Mouse (Mus musculus) hindbrain, embryonic 16.5 days (tissue): ENCODE data around the gene Ndufaf2. TPM values are rescaled to one million over a fixed set of nuclear protein-coding genes. Genes with fewer than 3 reads are reported as not detected.
A peak's percentile ranks its signal among the peaks of the same experiment; 100 is the strongest.

ENCODE experiments used
- ATAC-seq: fragments of 200-750 bp; cut with Nextera tagmentation; 2 replicates; pipeline ENCODE4 v1.8.0; 2017; ENCODE audit warnings: moderate TSS enrichment, moderate library complexity
- H3K27ac ChIP-seq: fragments of 300-500 bp; sonication (generic); 2 replicates; pipeline ENCODE4 v1.5.1; 2014; ENCODE audit warnings: low read depth, mild to moderate bottlenecking, control low read depth, low read length, moderate library complexity
- H3K27me3 ChIP-seq: fragments of 300-500 bp; sonication (generic); replicated peaks from 2 replicates; pipeline ENCODE4 v1.6.1; 2014; ENCODE audit warnings: low read length; ENCODE audit not compliant: control insufficient read depth, insufficient read depth
- H3K36me3 ChIP-seq: fragments of 300-500 bp; sonication (generic); 2 replicates; pipeline ENCODE4 v1.6.1; 2014; ENCODE audit warnings: mild to moderate bottlenecking, low read length, moderate library complexity, mixed read lengths; ENCODE audit not compliant: control insufficient read depth, insufficient read depth
- H3K4me1 ChIP-seq: fragments of 300-500 bp; sonication (generic); 2 replicates; pipeline ENCODE4 v1.6.1; 2014; ENCODE audit warnings: low read depth, low read length; ENCODE audit not compliant: control insufficient read depth, insufficient read depth
- H3K4me2 ChIP-seq: fragments of 300-500 bp; sonication (generic); 2 replicates; pipeline ENCODE4 v1.6.1; 2014; ENCODE audit warnings: mild to moderate bottlenecking, low read length, control low read depth, moderate library complexity
- H3K4me3 ChIP-seq: fragments of 300-500 bp; sonication (generic); 2 replicates; pipeline ENCODE4 v1.5.1; 2014; ENCODE audit warnings: mild to moderate bottlenecking, low read length, control low read depth, moderate library complexity
- H3K9ac ChIP-seq: fragments of 300-500 bp; sonication (generic); 2 replicates; pipeline ENCODE4 v1.6.1; 2014; ENCODE audit warnings: low read depth, mild to moderate bottlenecking, control low read depth, low read length, moderate library complexity
- H3K9me3 ChIP-seq: fragments of 300-500 bp; sonication (generic); 2 replicates; pipeline ENCODE4 v1.6.1; 2014; ENCODE audit warnings: mild to moderate bottlenecking, low read length, moderate library complexity; ENCODE audit not compliant: control insufficient read depth
- WGBS: fragments of 180-500 bp; shearing (Covaris S2); extraction: QIAGEN DNeasy Blood & Tissue Kit; methylation state at CpG from one replicate; pipeline ENCODE4 v1.1.7; 2014; 5-methylcytosine and 5-hydroxymethylcytosine counted together
- polyA plus RNA-seq: library from polyadenylated mRNA; unstranded; fragments of >200 nt; fragmentation: Nextera tagmentation; extraction: Ambion mirVana; gene quantifications from 2 replicates; pipeline ENCODE4 v1.2.1, GENCODE M21; 2015

Gene Ndufaf2
- polyA plus RNA-seq, 1 experiment from 2014 or later, result 74.7 TPM

GRCm38 (mm10) chr13:108127883-108128282, 30.5 kb downstream of the Ndufaf2 start:
- Histone ChIP-seq H3K27ac (no peak overlapping the region), H3K9me3 (no peaks in the 10 kb centered on the region), H3K36me3 (no peaks in the 10 kb centered on the region), H3K9ac (no peak overlapping the region), H3K27me3 (no peaks in the 10 kb centered on the region), H3K4me3 (no peak overlapping the region), H3K4me1 (peaks cover 8% of the 10 kb centered on the region), H3K4me2 (no peak overlapping the region)
- WGBS, result 56% methylated on average over 1 of the region's 1 CpGs
- ATAC-seq, result no peak

GRCm38 (mm10) chr13:108127130-108127529, 31.3 kb downstream of the Ndufaf2 start:
- H3K9ac ChIP-seq, result no peak overlapping the region
- no peak overlapping the region for H3K4me2 ChIP-seq
- no peak overlapping the region for H3K27ac ChIP-seq
- no peaks in the 10 kb centered on the region for H3K9me3 ChIP-seq
- H3K4me1 ChIP-seq, result peaks cover 8% of the 10 kb centered on the region
- no peaks in the 10 kb centered on the region for H3K36me3 ChIP-seq
- no peak overlapping the region for H3K4me3 ChIP-seq
- no peaks in the 10 kb centered on the region for H3K27me3 ChIP-seq
- 8% methylated on average over 1 of the region's 1 CpGs for WGBS
- ATAC-seq, result no peak

- WGBS, result 92% methylated on average over 2 of the region's 2 CpGs
- H3K4me1 ChIP-seq, result peaks cover 8% of the 10 kb centered on the region
- no peak overlapping the region for H3K4me3 ChIP-seq
- no peaks in the 10 kb centered on the region for H3K9me3 ChIP-seq
- no peak for ATAC-seq
- H3K36me3 ChIP-seq, result no peaks in the 10 kb centered on the region
- H3K9ac ChIP-seq, result no peak overlapping the region
- H3K4me2 ChIP-seq, result no peak overlapping the region
- H3K27me3 ChIP-seq, result no peaks in the 10 kb centered on the region
- H3K27ac ChIP-seq, result no peak overlapping the region
Observed at GRCm38 (mm10) chr13:108126246-108126645, 32.2 kb downstream of the Ndufaf2 start.

GRCm38 (mm10) chr13:108124096-108124495, 34.3 kb downstream of the Ndufaf2 start:
- peaks cover 8% of the 10 kb centered on the region for H3K4me1 ChIP-seq
- no peaks in the 10 kb centered on the region for H3K9me3 ChIP-seq
- no peaks in the 10 kb centered on the region for H3K27me3 ChIP-seq
- WGBS, result 45% methylated on average over 11 of the region's 11 CpGs
- no peak for ATAC-seq
- no peak overlapping the region for H3K4me3 ChIP-seq
- peak overlapping the region; percentile 39 for H3K4me2 ChIP-seq
- no peaks in the 10 kb centered on the region for H3K36me3 ChIP-seq
- no peak overlapping the region for H3K27ac ChIP-seq
- H3K9ac ChIP-seq, result no peak overlapping the region

DNA sequence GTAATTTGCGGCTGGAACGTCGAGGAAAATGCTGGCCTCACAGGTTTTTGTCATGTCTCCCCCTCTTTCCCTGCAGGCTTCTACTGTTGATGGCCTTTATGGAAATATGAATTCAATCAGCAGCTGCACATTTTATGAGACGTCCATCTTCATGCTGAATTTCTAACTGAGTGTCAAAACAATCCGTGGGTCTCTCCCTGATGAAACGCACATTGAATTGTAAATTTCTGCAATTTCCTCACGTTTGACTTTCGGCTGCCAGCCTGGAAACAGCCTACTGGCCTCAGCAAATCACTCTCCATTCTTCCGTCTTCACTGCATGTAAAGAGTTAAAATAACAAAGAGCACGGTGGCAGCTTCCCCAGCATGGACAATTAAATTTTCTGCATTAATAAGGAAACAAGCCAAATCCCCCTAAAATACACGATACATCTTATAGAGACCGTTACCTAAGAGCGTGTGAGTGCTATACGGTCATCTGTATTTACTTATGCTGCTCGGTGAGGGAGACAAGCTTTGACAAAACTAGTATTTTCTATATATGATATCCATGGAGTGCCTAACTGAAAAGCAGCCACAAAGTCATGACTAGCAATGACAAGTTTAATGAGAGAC, 35.2 kb downstream of the Ndufaf2 start:
- H3K27ac ChIP-seq, result no peak overlapping the region
- H3K4me3 ChIP-seq, result no peak overlapping the region
- WGBS, result 17% methylated on average over 15 of the region's 15 CpGs
- no peaks in the 10 kb centered on the region for H3K36me3 ChIP-seq
- H3K9ac ChIP-seq, result no peak overlapping the region
- no peaks in the 10 kb centered on the region for H3K9me3 ChIP-seq
- peaks cover 8% of the 10 kb centered on the region for H3K4me1 ChIP-seq
- no peak for ATAC-seq
- H3K4me2 ChIP-seq, result peak overlapping the region; percentile 44
- no peaks in the 10 kb centered on the region for H3K27me3 ChIP-seq

DNA sequence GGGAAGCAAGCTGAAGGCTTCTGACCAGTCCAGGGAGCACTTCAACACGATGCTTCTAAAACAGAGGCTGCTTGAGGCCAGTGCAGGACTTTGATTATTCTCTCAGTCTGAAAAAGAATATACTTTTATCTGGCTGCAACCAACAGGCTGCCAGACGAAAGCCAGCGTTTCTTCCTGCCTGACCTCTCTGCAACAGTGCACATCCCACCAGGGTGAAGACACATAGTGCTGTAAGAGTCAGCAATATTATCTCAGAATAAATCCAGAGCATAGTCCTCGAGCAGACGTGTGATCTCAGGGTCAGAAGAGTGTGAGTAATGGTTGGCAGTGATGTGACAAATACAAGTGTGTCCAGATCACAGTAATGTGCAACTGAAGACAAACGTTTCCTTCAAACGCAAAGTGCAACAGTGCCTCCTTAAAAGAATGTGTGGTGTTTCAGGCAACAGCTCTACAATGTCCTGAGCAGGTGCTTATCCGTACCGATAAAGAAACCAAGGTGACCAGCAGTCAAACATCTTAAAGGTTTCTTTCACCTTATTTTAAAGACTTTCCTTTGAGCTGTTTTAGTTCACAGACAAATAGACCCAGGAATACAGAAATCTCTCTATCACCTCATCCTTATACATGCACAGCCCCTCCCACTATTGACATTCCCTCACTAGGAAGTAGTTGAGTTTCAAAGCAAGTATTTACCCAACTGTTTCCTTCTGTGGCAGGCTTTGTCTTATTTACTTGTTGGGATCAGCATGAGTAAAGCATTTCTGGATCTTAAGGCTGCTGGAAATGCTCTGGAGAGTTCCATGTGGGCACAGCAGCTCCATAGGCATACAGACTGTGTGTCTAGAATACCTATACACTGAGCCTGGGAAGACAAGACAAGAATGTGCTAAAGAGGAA, 38.8 kb downstream of the Ndufaf2 start:
- Histone ChIP-seq H3K9ac (no peak overlapping the region), H3K4me3 (no peak overlapping the region), H3K36me3 (no peaks in the 10 kb centered on the region), H3K4me2 (no peak overlapping the region), H3K27me3 (no peaks in the 10 kb centered on the region), H3K27ac (no peak overlapping the region), H3K4me1 (peaks cover 8% of the 10 kb centered on the region), H3K9me3 (no peaks in the 10 kb centered on the region)
- ATAC-seq, result no peak
- WGBS, result 82% methylated on average over 9 of the region's 9 CpGs

DNA sequence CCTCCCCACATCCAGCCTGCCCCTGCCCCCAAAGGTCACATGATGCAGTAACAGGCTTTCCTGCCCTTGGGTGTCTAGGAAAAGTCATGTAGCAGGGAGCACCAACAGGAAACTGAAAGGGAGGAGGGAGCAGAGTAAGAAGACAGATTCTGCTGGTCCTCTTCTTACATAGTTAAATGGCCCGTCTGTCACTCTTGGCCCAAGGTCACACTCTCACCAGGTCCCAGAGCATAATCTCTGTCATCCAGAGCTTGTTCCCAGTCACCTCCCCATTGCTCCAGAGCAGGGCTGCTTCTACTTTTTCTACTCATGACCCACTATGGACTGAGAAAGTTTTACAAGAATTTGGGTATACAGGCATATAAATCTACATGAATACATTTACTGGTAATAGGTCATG, 40.2 kb downstream of the Ndufaf2 start:
- no peaks in the 10 kb centered on the region for H3K36me3 ChIP-seq
- H3K27ac ChIP-seq, result no peak overlapping the region
- H3K9me3 ChIP-seq, result no peaks in the 10 kb centered on the region
- no peaks in the 10 kb centered on the region for H3K27me3 ChIP-seq
- no peak overlapping the region for H3K4me2 ChIP-seq
- peaks cover 3% of the 10 kb centered on the region for H3K4me1 ChIP-seq
- no peak overlapping the region for H3K9ac ChIP-seq
- H3K4me3 ChIP-seq, result no peak overlapping the region
- 71% methylated on average over 1 of the region's 1 CpGs for WGBS
- no peak for ATAC-seq

DNA sequence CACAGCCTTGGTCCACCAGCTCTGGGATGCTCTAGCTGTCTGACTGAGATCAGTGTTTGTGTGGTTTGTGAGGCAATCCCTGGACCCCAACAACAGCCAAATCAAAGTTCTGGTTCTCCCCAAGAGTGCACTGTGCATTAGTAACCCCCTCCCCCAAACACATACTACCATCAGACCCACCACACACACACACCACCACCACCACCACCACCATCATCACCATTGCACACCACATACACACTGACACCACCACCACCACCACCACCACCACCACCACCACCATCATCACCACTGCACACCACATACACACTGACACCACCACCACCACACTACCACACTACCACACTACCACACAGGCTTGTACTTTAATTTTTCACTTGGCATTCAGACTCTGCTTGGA, 40.8 kb downstream of the Ndufaf2 start:
- Histone ChIP-seq H3K27ac (no peak overlapping the region), H3K36me3 (no peaks in the 10 kb centered on the region), H3K9ac (no peak overlapping the region), H3K4me2 (no peak overlapping the region), H3K4me1 (no peaks in the 10 kb centered on the region), H3K9me3 (no peaks in the 10 kb centered on the region), H3K27me3 (no peaks in the 10 kb centered on the region), H3K4me3 (no peak overlapping the region)
- no peak for ATAC-seq

GRCm38 (mm10) chr13:108114257-108114656, 44.2 kb downstream of the Ndufaf2 start:
- WGBS, result 62% methylated on average over 3 of the region's 3 CpGs
- Histone ChIP-seq H3K4me2 (no peak overlapping the region), H3K9me3 (no peaks in the 10 kb centered on the region), H3K27ac (no peak overlapping the region), H3K4me3 (no peak overlapping the region), H3K9ac (no peak overlapping the region), H3K36me3 (no peaks in the 10 kb centered on the region), H3K27me3 (no peaks in the 10 kb centered on the region), H3K4me1 (no peaks in the 10 kb centered on the region)
- ATAC-seq, result no peak
